Mouse (Mus musculus) CH12.LX (cell line): ENCODE data around the gene Card10.
A peak's percentile ranks its signal among the peaks of the same experiment; 100 is the strongest.

ENCODE experiments used
- BHLHE40 ChIP-seq: IDR thresholded peaks from 2 replicates; pipeline ENCODE4 v1.6.1; 2011; ENCODE audit warnings: mild to moderate bottlenecking, low read depth, low read length, improper control_type of control experiment
- CHD1 ChIP-seq: IDR thresholded peaks from 2 replicates; pipeline ENCODE4 v1.6.1; 2012; ENCODE audit warnings: low read depth, low read length, improper control_type of control experiment, inconsistent platforms
- CHD2 ChIP-seq: IDR thresholded peaks from 2 replicates; pipeline ENCODE4 v1.6.1; 2011; ENCODE audit warnings: low read length, improper control_type of control experiment
- CTCF ChIP-seq, 2 experiments: IDR thresholded peaks in 1 of 2; conservative IDR thresholded peaks in 1 of 2; 2 replicates each; pipeline ENCODE4 v1.5.1; 2011 to 2012; ENCODE audit warnings: low read depth in 2 of 2, low read length in 2 of 2, improper control_type of control experiment in 1 of 2, inconsistent platforms in 1 of 2, mild to moderate bottlenecking in 1 of 2, moderate library complexity in 1 of 2
- EP300 ChIP-seq: IDR thresholded peaks from 2 replicates; pipeline ENCODE4 v1.6.1; 2011; ENCODE audit warnings: low read length, improper control_type of control experiment
- GABPA ChIP-seq: IDR thresholded peaks from 2 replicates; pipeline ENCODE4 v1.6.1; 2012; ENCODE audit warnings: low read depth, low read length, improper control_type of control experiment, inconsistent platforms; ENCODE audit not compliant: insufficient replicate concordance
- KAT2A ChIP-seq: IDR thresholded peaks from 2 replicates; pipeline ENCODE4 v1.6.1; 2012; ENCODE audit warnings: low read length, improper control_type of control experiment, inconsistent platforms; ENCODE audit not compliant: insufficient replicate concordance
- MAFK ChIP-seq: IDR thresholded peaks from 2 replicates; pipeline ENCODE4 v1.6.1; 2011; ENCODE audit warnings: low read length, improper control_type of control experiment; ENCODE audit not compliant: insufficient replicate concordance
- MAX ChIP-seq: IDR thresholded peaks from 2 replicates; pipeline ENCODE4 v1.6.1; 2011; ENCODE audit warnings: low read length, improper control_type of control experiment
- MEF2A ChIP-seq: IDR thresholded peaks from 2 replicates; pipeline ENCODE4 v1.6.1; 2014; ENCODE audit warnings: low read depth, mild to moderate bottlenecking, inconsistent platforms, low read length, improper control_type of control experiment, borderline replicate concordance
- POLR2A ChIP-seq: IDR thresholded peaks from 2 replicates; pipeline ENCODE4 v1.6.1; 2011; ENCODE audit warnings: low read depth, mild to moderate bottlenecking, improper control_type of control experiment, low read length
- RCOR1 ChIP-seq: conservative IDR thresholded peaks from 2 replicates; pipeline ENCODE4 v1.6.1; 2012; ENCODE audit warnings: low read depth, mild to moderate bottlenecking, inconsistent platforms, low read length, improper control_type of control experiment
- TBP ChIP-seq: conservative IDR thresholded peaks from 2 replicates; pipeline ENCODE4 v1.6.1; 2011; ENCODE audit warnings: low read depth, low read length, improper control_type of control experiment
- UBTF ChIP-seq: IDR thresholded peaks from 2 replicates; pipeline ENCODE4 v1.6.1; 2012; ENCODE audit warnings: low read depth, mild to moderate bottlenecking, inconsistent platforms, low read length, improper control_type of control experiment, moderate library complexity

DNA sequence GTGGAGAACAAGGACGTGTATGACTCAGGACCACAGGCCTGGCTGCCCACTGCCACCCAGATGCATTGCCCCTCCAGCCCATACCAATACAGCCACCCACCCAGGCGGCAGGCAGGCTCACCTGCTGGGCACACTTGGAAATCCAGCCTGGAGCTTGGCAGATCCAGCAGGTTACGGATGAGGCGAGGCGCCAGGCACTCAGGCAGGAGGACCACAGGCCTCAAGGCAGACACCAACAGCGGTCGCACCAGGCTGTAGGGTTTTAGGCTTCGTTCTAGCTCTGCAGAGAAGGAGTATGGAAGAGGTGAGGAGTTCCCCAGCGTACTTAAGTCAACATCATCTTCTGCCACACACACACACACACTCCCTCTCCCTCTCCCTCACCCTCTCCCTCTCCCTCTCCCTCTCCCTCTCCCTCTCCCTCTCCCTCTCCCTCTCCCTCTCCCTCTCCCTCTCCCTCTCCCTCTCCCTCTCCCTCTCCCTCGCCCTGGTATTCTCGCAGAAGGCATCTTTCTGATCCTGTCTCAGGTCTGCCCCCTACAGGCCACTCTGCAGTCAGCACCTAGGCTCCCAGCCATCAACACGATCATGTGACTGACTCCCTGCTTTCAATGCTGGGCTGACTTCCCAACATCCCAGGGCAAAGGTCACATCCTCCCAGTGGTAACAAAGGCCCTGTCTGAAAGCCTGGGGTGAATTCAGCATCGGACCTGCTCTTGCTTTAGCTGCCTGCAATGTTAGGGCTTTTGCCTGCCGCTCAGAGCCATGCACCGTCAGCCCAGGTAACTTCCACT lies 24.6 kb downstream of the Card10 start:
- TF ChIP-seq CTCF (conservative IDR thresholded peaks at IDR 0.05 in 1 of 2, IDR thresholded peaks at IDR 0.05 in 1 of 2; ENCODE audit: low read depth in 2 of 2, low read length in 2 of 2) (peak; percentile 60 to 73), KAT2A (no peak), EP300 (no peak), BHLHE40 (no peak), MAFK (no peak), CHD1 (no peak), MAX (peak; percentile 22; the same call in 1 of the 2 replicates), TBP (no peak), RCOR1 (no peak), CHD2 (no peak), POLR2A (no peak), MEF2A (no peak), GABPA (no peak), UBTF (no peak)
